Mouse (Mus musculus) heart, embryonic 14.5 days (tissue): ENCODE measurements at regions not wholly inside any gene's neighbourhood (a gene's known extent, or its start where the extent isn't known, plus 50 kb on each side); places are given as distances from the start of the nearest gene placed in this dataset.

Source experiments
- ATAC-seq: fragments of 200-750 bp; cut with Nextera tagmentation; 2 replicates; pipeline ENCODE4 v1.8.0; 2017; ENCODE audit warnings: low read depth, moderate TSS enrichment; ENCODE audit not compliant: insufficient number of reproducible peaks, insufficient read depth, low FRiP score
- H3K27ac ChIP-seq, 2 experiments: fragments of 200-500 bp in 1 of 2; fragments of 300-500 bp in 1 of 2; sonication (generic) in 1 of 2; replicated peaks in 1 of 2; 2 replicates each; pipeline ENCODE4 v1.5.1; 2012 to 2014; ENCODE audit warnings: low read depth in 2 of 2, low read length in 2 of 2, control low read depth in 1 of 2, mild to moderate bottlenecking in 1 of 2, mixed read lengths in 1 of 2; ENCODE audit not compliant: control insufficient read depth in 1 of 2, insufficient read depth in 1 of 2
- H3K27me3 ChIP-seq: fragments of 300-500 bp; sonication (generic); 2 replicates; pipeline ENCODE4 v1.6.1; 2014; ENCODE audit warnings: mild to moderate bottlenecking, low read length, control low read depth; ENCODE audit not compliant: control insufficient read depth, insufficient read depth
- H3K36me3 ChIP-seq: fragments of 300-500 bp; sonication (generic); 2 replicates; pipeline ENCODE4 v1.6.1; 2014; ENCODE audit warnings: mild to moderate bottlenecking, control low read depth, low read length, mixed read lengths; ENCODE audit not compliant: control insufficient read depth, insufficient read depth
- H3K4me1 ChIP-seq, 2 experiments: fragments of 200-500 bp in 1 of 2; fragments of 300-500 bp in 1 of 2; sonication (generic) in 1 of 2; 2 replicates each; pipeline ENCODE4 v1.6.1; 2012 to 2014; ENCODE audit warnings: low read length in 2 of 2, control low read depth in 1 of 2, mixed read lengths in 1 of 2; ENCODE audit not compliant: control insufficient read depth in 2 of 2, insufficient read depth in 2 of 2
- H3K4me2 ChIP-seq: fragments of 300-500 bp; sonication (generic); 2 replicates; pipeline ENCODE4 v1.6.1; 2014; ENCODE audit warnings: mild to moderate bottlenecking, low read length
- H3K4me3 ChIP-seq, 2 experiments: fragments of 200-500 bp in 1 of 2; fragments of 300-500 bp in 1 of 2; sonication (generic) in 1 of 2; 2 replicates each; pipeline ENCODE4 v1.5.1; 2012 to 2014; ENCODE audit warnings: low read length in 2 of 2, mild to moderate bottlenecking in 2 of 2, control low read depth in 1 of 2, low read depth in 1 of 2, moderate library complexity in 1 of 2; ENCODE audit not compliant: control insufficient read depth in 1 of 2, insufficient read depth in 1 of 2
- H3K9ac ChIP-seq: fragments of 300-500 bp; sonication (generic); 2 replicates; pipeline ENCODE4 v1.6.1; 2014; ENCODE audit warnings: mild to moderate bottlenecking, low read length
- H3K9me3 ChIP-seq: fragments of 300-500 bp; sonication (generic); 2 replicates; pipeline ENCODE4 v1.6.1; 2016; ENCODE audit warnings: low read length, control low read depth; ENCODE audit not compliant: control insufficient read depth
- WGBS: fragments of 180-500 bp; shearing (Covaris S2); extraction: QIAGEN DNeasy Blood & Tissue Kit; methylation state at CpG from one replicate; pipeline ENCODE4 v1.1.7; 2014; 5-methylcytosine and 5-hydroxymethylcytosine counted together

GRCm38 (mm10) chr17:14513454-14513853 is 180.6 kb downstream of the Thbs2 start:
- H3K27me3 ChIP-seq, result peaks cover 17% of the 10 kb centered on the region
- H3K27ac ChIP-seq, result no peak overlapping the region
- no peaks in the 10 kb centered on the region for H3K36me3 ChIP-seq
- H3K9me3 ChIP-seq, result no peaks in the 10 kb centered on the region
- no peak overlapping the region for H3K9ac ChIP-seq
- no peak overlapping the region for H3K4me2 ChIP-seq
- no peak overlapping the region for H3K4me3 ChIP-seq
- no peak for ATAC-seq
- 71% methylated on average over 4 of the region's 4 CpGs for WGBS
- peaks cover 0 to 9% of the 10 kb centered on the region in 2 experiments; a peak in 3 of 4 replicates for H3K4me1 ChIP-seq

GRCm38 (mm10) chr17:14510486-14510885 is 183.5 kb downstream of the Thbs2 start:
- no peak for ATAC-seq

GRCm38 (mm10) chr17:14507111-14507510 is 186.9 kb downstream of the Thbs2 start:
- WGBS, result 59% methylated on average over 3 of the region's 3 CpGs
- no peak overlapping the region for H3K4me2 ChIP-seq
- H3K27ac ChIP-seq, result no peak overlapping the region
- H3K4me1 ChIP-seq, result no peaks in the 10 kb centered on the region
- H3K4me3 ChIP-seq, result no peak overlapping the region
- no peaks in the 10 kb centered on the region for H3K36me3 ChIP-seq
- no peak overlapping the region for H3K9ac ChIP-seq
- H3K27me3 ChIP-seq, result peaks cover 8% of the 10 kb centered on the region; the same call in 1 of the 2 replicates
- ATAC-seq, result no peak
- H3K9me3 ChIP-seq, result no peaks in the 10 kb centered on the region

More at GRCm38 (mm10) chr17:14510486-14510885, 183.5 kb downstream of the Thbs2 start:
- H3K27ac ChIP-seq, result no peak overlapping the region
- H3K9me3 ChIP-seq, result no peaks in the 10 kb centered on the region
- H3K27me3 ChIP-seq, result peaks cover 18% of the 10 kb centered on the region
- 53% methylated on average over 6 of the region's 6 CpGs for WGBS
- no peak overlapping the region for H3K4me3 ChIP-seq
- no peak overlapping the region for H3K4me2 ChIP-seq
- no peak overlapping the region for H3K9ac ChIP-seq
- H3K4me1 ChIP-seq, result no peaks in the 10 kb centered on the region
- no peaks in the 10 kb centered on the region for H3K36me3 ChIP-seq

- Histone ChIP-seq H3K4me1 (no peaks in the 10 kb centered on the region), H3K4me3 (no peak overlapping the region), H3K9me3 (no peaks in the 10 kb centered on the region), H3K9ac (no peak overlapping the region), H3K27ac (no peak overlapping the region), H3K4me2 (no peak overlapping the region), H3K36me3 (no peaks in the 10 kb centered on the region), H3K27me3 (peaks cover 8% of the 10 kb centered on the region; the same call in 1 of the 2 replicates)
- ATAC-seq, result no peak
These were observed 187.9 kb downstream of the Thbs2 start for GRCm38 (mm10) chr17:14506123-14506522.

GRCm38 (mm10) chr17:14505415-14505814 is 188.6 kb downstream of the Thbs2 start:
- H3K27me3 ChIP-seq, result peaks cover 5% of the 10 kb centered on the region; the same call in 1 of the 2 replicates
- H3K9ac ChIP-seq, result no peak overlapping the region
- H3K4me1 ChIP-seq, result no peaks in the 10 kb centered on the region
- no peaks in the 10 kb centered on the region for H3K9me3 ChIP-seq
- no peak for ATAC-seq
- WGBS, result 65% methylated on average over 4 of the region's 4 CpGs
- no peak overlapping the region for H3K4me3 ChIP-seq
- no peak overlapping the region for H3K27ac ChIP-seq
- H3K36me3 ChIP-seq, result no peaks in the 10 kb centered on the region
- no peak overlapping the region for H3K4me2 ChIP-seq

- 92% methylated on average over 1 of the region's 1 CpGs for WGBS
- H3K27ac ChIP-seq, result no peak overlapping the region
These were observed 190.4 kb downstream of the Thbs2 start for GRCm38 (mm10) chr17:14503670-14504069.

GRCm38 (mm10) chr17:14501341-14501740 is 192.7 kb downstream of the Thbs2 start:
- ATAC-seq, result no peak

More at GRCm38 (mm10) chr17:14503670-14504069, 190.4 kb downstream of the Thbs2 start:
- no peak overlapping the region for H3K4me2 ChIP-seq
- ATAC-seq, result no peak
- no peak overlapping the region for H3K9ac ChIP-seq
- peaks cover 3% of the 10 kb centered on the region; the same call in 1 of the 2 replicates for H3K27me3 ChIP-seq
- H3K36me3 ChIP-seq, result no peaks in the 10 kb centered on the region
- H3K9me3 ChIP-seq, result no peaks in the 10 kb centered on the region
- no peak overlapping the region for H3K4me3 ChIP-seq
- H3K4me1 ChIP-seq, result no peaks in the 10 kb centered on the region

GRCm38 (mm10) chr17:14497086-14497485 is 196.9 kb downstream of the Thbs2 start:
- H3K4me1 ChIP-seq, result no peaks in the 10 kb centered on the region
- no peak overlapping the region for H3K27ac ChIP-seq
- no peak for ATAC-seq
- H3K9me3 ChIP-seq, result no peaks in the 10 kb centered on the region
- no peak overlapping the region for H3K4me3 ChIP-seq
- no peak overlapping the region for H3K4me2 ChIP-seq
- H3K9ac ChIP-seq, result no peak overlapping the region
- no peaks in the 10 kb centered on the region for H3K36me3 ChIP-seq
- 86% methylated on average over 15 of the region's 15 CpGs for WGBS
- H3K27me3 ChIP-seq, result peaks cover 37% of the 10 kb centered on the region

More at GRCm38 (mm10) chr17:14501341-14501740, 192.7 kb downstream of the Thbs2 start:
- Histone ChIP-seq H3K27ac (no peak overlapping the region), H3K27me3 (no peaks in the 10 kb centered on the region), H3K4me3 (no peak overlapping the region), H3K4me2 (no peak overlapping the region), H3K9ac (no peak overlapping the region), H3K36me3 (no peaks in the 10 kb centered on the region), H3K4me1 (no peaks in the 10 kb centered on the region), H3K9me3 (no peaks in the 10 kb centered on the region)
- 77% methylated on average over 2 of the region's 2 CpGs for WGBS
